Mouse (Mus musculus): Measurements from ENCODE around the gene Scarb1.

Gene Scarb1

GRCm38 (mm10) chr5:125309193-125309592 lies 31.7 kb downstream of the Scarb1 start:
- in situ Hi-C loops (cut with MboI, MseI), result no loop called here

- in situ Hi-C loops (cut with MboI, MseI), result no loop called here
Observed at GRCm38 (mm10) chr5:125306824-125307223, 34.1 kb downstream of the Scarb1 start.

- in situ Hi-C loops (cut with MboI, MseI), result no loop called here
Observed at GRCm38 (mm10) chr5:125306372-125306771, 34.5 kb downstream of the Scarb1 start.

- in situ Hi-C loops (cut with MboI, MseI), result no loop called here
Observed at GRCm38 (mm10) chr5:125305229-125306081, 35.4 kb downstream of the Scarb1 start.

GRCm38 (mm10) chr5:125304245-125304856 lies 36.5 kb downstream of the Scarb1 start:
- in situ Hi-C loops (cut with MboI, MseI), result no loop called here

- in situ Hi-C loops (cut with MboI, MseI), result no loop called here
Observed at GRCm38 (mm10) chr5:125303055-125303454, 37.8 kb downstream of the Scarb1 start.

- in situ Hi-C loops (cut with MboI, MseI), result no loop called here
Observed at GRCm38 (mm10) chr5:125298234-125298633, 42.7 kb downstream of the Scarb1 start.

GRCm38 (mm10) chr5:125297171-125297570 lies 43.7 kb downstream of the Scarb1 start:
- in situ Hi-C loops (cut with MboI, MseI), result no loop called here

- in situ Hi-C loops (cut with MboI, MseI), result no loop called here
Observed at GRCm38 (mm10) chr5:125292951-125293350, 47.9 kb downstream of the Scarb1 start.

- in situ Hi-C loops (cut with MboI, MseI), result no loop called here
Observed at GRCm38 (mm10) chr5:125291895-125292294, 49.0 kb downstream of the Scarb1 start.

- in situ Hi-C loops (cut with MboI, MseI), result no loop called here
Observed at GRCm38 (mm10) chr5:125291387-125291786, 49.5 kb downstream of the Scarb1 start.

GRCm38 (mm10) chr5:125287053-125287655 lies 53.7 kb downstream of the Scarb1 start:
- in situ Hi-C loops (cut with MboI, MseI), result no loop called here

GRCm38 (mm10) chr5:125286090-125286489 lies 54.8 kb downstream of the Scarb1 start:
- in situ Hi-C loops (cut with MboI, MseI), result no loop called here

GRCm38 (mm10) chr5:125283748-125284640 lies 56.9 kb downstream of the Scarb1 start:
- in situ Hi-C loops (cut with MboI, MseI), result no loop called here

GRCm38 (mm10) chr5:125279216-125279615 lies 61.7 kb downstream of the Scarb1 start:
- in situ Hi-C loops (cut with MboI, MseI), result no loop called here

- in situ Hi-C loops (cut with MboI, MseI), result no loop called here
Observed at GRCm38 (mm10) chr5:125278314-125278713, 62.6 kb downstream of the Scarb1 start.

GRCm38 (mm10) chr5:125277313-125277712 lies 63.6 kb downstream of the Scarb1 start:
- in situ Hi-C loops (cut with MboI, MseI), result no loop called here

GRCm38 (mm10) chr5:125276765-125277164 lies 64.1 kb downstream of the Scarb1 start:
- in situ Hi-C loops (cut with MboI, MseI), result no loop called here

- in situ Hi-C loops (cut with MboI, MseI), result no loop called here
Observed at GRCm38 (mm10) chr5:125275315-125275714, 65.6 kb downstream of the Scarb1 start.

GRCm38 (mm10) chr5:125274773-125275172 lies 66.1 kb downstream of the Scarb1 start:
- in situ Hi-C loops (cut with MboI, MseI), result no loop called here

GRCm38 (mm10) chr5:125274182-125274581 lies 66.7 kb downstream of the Scarb1 start:
- in situ Hi-C loops (cut with MboI, MseI), result no loop called here

All from T-helper 2 cell (primary cell).